Mouse (Mus musculus) midbrain, embryonic 14.5 days (tissue): ENCODE measurements around the gene Cwc22. TPM values are rescaled to one million over a fixed set of nuclear protein-coding genes. Genes with fewer than 3 reads are reported as not detected.

ENCODE experiments used
- ATAC-seq: fragments of 200-750 bp; cut with Nextera tagmentation; 2 replicates; pipeline ENCODE4 v1.8.0; 2017; ENCODE audit warnings: moderate number of reproducible peaks, moderate library complexity; ENCODE audit not compliant: low FRiP score, low TSS enrichment
- DNase-seq: peaks from one replicate; pipeline ENCODE4 v3.0.0-alpha.2; 2015
- H3K27ac ChIP-seq: fragments of 300-500 bp; sonication (generic); replicated peaks from 2 replicates; pipeline ENCODE4 v1.5.1; 2014; ENCODE audit warnings: mild to moderate bottlenecking, low read depth, low read length, moderate library complexity
- H3K27me3 ChIP-seq: fragments of 300-500 bp; sonication (generic); 2 replicates; pipeline ENCODE4 v1.6.1; 2014; ENCODE audit warnings: low read length, control low read depth, mixed read lengths; ENCODE audit not compliant: control insufficient read depth, insufficient read depth
- H3K36me3 ChIP-seq: fragments of 300-500 bp; sonication (generic); 2 replicates; pipeline ENCODE4 v1.6.1; 2014; ENCODE audit warnings: low read length, control low read depth; ENCODE audit not compliant: control insufficient read depth, insufficient read depth
- H3K4me1 ChIP-seq: fragments of 300-500 bp; sonication (generic); 2 replicates; pipeline ENCODE4 v1.6.1; 2014; ENCODE audit warnings: mild to moderate bottlenecking, antibody characterized with exemption, low read length, control low read depth; ENCODE audit not compliant: control insufficient read depth, insufficient read depth
- H3K4me2 ChIP-seq: fragments of 300-500 bp; sonication (generic); 2 replicates; pipeline ENCODE4 v1.6.1; 2014; ENCODE audit warnings: mild to moderate bottlenecking, low read length, moderate library complexity
- H3K4me3 ChIP-seq: fragments of 300-500 bp; sonication (generic); replicated peaks from 2 replicates; pipeline ENCODE4 v1.5.1; 2014; ENCODE audit warnings: low read depth, low read length
- H3K9ac ChIP-seq: fragments of 300-500 bp; sonication (generic); replicated peaks from 2 replicates; pipeline ENCODE4 v1.6.1; 2014; ENCODE audit warnings: mild to moderate bottlenecking, low read length, moderate library complexity
- H3K9me3 ChIP-seq: fragments of 300-500 bp; sonication (generic); 2 replicates; pipeline ENCODE4 v1.6.1; 2016; ENCODE audit warnings: low read length, control low read depth, mixed read lengths; ENCODE audit not compliant: control insufficient read depth
- WGBS: fragments of 180-500 bp; shearing (Covaris S2); extraction: QIAGEN DNeasy Blood & Tissue Kit; methylation state at CpG from one replicate; pipeline ENCODE4 v1.1.7; 2014; 5-methylcytosine and 5-hydroxymethylcytosine counted together
- polyA plus RNA-seq: library from polyadenylated mRNA; unstranded; fragments of >200 nt; fragmentation: Nextera tagmentation; extraction: Ambion mirVana; gene quantifications from 2 replicates; pipeline ENCODE4 v1.2.1, GENCODE M21; 2014

Cwc22 gene
- polyA plus RNA-seq, 1 experiment from 2014 or later, result 26.6 TPM

DNA sequence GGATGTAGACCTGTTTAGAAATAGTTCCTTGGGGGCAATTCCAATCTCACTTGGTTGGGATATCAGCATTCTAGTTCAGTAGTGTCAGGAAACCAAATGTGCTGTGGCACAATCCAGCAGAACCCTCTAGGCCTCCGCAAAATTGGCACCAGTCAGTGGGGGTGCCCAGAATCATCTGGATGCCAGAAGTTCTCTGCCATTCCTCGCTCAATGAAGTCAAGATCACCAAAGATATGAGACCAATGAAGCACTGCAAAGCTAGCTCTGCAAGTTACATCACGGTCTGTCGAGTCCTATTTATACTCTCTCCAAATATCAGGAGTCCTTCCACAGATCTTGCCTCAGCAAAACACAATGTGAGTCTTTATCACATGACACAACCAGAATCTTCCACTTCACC lies 35.7 kb upstream of the Cwc22 start:
- Histone ChIP-seq H3K36me3 (no peaks in the 10 kb centered on the region), H3K27ac (no peak overlapping the region), H3K4me1 (no peaks in the 10 kb centered on the region), H3K27me3 (no peaks in the 10 kb centered on the region), H3K4me3 (no peak overlapping the region), H3K4me2 (no peak overlapping the region), H3K9me3 (no peaks in the 10 kb centered on the region), H3K9ac (no peak overlapping the region)
- DNase-seq (no peak), ATAC-seq (no peak)
- WGBS, result 89% methylated on average over 4 of the region's 4 CpGs

DNA sequence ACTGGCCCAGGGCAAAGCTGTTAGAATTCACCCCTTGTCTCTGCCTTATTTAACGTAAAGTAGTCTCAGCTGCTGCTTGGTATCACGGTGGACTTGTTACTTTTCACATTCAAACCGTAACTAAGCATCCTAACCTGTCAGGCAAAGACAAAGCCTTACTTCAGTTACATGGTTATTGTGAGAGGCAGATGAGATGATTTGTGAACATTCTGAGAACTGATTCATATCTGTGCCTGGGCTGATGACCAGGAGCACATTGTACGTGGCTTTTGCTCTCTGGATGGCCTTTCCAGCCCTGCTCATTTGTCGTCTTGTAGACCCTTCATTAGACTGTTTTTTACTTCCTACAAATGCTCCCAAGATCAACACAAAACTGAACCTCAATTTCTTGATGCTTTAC lies 34.5 kb upstream of the Cwc22 start:
- Histone ChIP-seq H3K9me3 (no peaks in the 10 kb centered on the region), H3K4me1 (no peaks in the 10 kb centered on the region), H3K36me3 (no peaks in the 10 kb centered on the region), H3K9ac (no peak overlapping the region), H3K4me3 (no peak overlapping the region), H3K27me3 (no peaks in the 10 kb centered on the region), H3K4me2 (no peak overlapping the region), H3K27ac (no peak overlapping the region)
- DNase-seq, result no peak
- 89% methylated on average over 5 of the region's 5 CpGs for WGBS
- no peak for ATAC-seq

DNA sequence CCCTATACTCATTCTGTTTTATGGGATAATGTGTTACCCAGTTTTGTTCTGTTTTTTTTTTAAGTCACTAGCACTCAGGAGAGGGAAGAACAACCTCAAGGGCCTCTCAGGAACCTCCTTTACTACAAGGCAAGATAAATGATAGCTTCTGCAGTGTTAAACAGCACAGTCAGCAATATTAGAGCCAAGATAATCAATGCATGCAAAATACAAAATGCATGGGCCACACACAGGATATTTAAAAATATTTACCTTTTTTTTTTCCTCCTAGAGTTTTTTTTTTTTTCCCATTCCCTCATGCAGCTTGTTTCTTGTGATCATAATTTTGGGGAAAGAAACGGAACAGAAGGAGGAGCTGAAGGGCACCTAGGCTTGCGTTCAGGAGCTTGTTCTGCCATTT lies 33.3 kb upstream of the Cwc22 start:
- WGBS, result 96% methylated on average over 2 of the region's 2 CpGs
- Histone ChIP-seq H3K4me2 (no peak overlapping the region), H3K9ac (no peak overlapping the region), H3K36me3 (no peaks in the 10 kb centered on the region), H3K4me3 (no peak overlapping the region), H3K4me1 (no peaks in the 10 kb centered on the region), H3K27ac (no peak overlapping the region), H3K27me3 (no peaks in the 10 kb centered on the region), H3K9me3 (no peaks in the 10 kb centered on the region)
- ATAC-seq, result no peak
- no peak for DNase-seq

DNA sequence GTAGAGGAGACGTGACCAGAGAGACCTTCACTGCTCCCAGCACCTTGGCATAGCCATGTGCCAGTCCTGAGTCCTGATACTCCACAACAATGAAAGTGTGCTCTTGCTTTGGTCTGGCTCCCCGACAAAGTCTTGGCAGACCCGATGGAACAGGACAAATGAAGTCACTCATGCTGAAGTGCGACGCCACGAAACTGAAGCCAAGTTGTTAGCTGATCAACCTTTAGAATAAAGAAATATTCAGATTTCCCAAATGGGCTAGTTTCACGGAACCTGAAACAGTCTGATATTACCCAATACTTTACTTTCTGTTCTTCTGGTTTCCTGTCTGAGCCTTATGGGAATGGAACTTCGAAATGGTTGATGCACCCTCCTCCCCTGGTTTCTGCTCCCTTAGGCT lies 32.9 kb upstream of the Cwc22 start:
- H3K4me1 ChIP-seq, result no peaks in the 10 kb centered on the region
- H3K36me3 ChIP-seq, result no peaks in the 10 kb centered on the region
- H3K9ac ChIP-seq, result no peak overlapping the region
- no peak for ATAC-seq
- no peaks in the 10 kb centered on the region for H3K27me3 ChIP-seq
- WGBS, result 94% methylated on average over 8 of the region's 8 CpGs
- no peak overlapping the region for H3K4me3 ChIP-seq
- no peaks in the 10 kb centered on the region for H3K9me3 ChIP-seq
- no peak overlapping the region for H3K4me2 ChIP-seq
- no peak for DNase-seq
- no peak overlapping the region for H3K27ac ChIP-seq

DNA sequence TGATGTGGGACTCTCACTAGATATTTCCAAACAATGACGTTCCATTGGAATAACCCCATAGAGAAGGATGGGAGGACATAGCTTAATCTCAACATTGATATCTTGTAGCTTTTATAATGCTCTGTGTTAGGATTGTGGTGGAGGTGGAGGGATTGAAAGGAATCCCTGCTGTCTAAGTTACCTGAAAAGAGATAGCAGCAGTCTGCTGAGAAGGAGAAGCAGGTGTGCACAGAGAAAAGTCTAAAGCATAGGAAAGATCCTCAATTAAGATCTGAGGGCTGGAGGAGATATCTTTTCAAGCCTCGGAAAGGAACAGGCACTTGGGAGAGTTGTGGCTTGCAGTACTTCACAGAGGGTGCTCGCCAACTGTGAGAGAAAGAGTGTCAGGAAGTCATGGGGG lies 32.1 kb upstream of the Cwc22 start:
- Histone ChIP-seq H3K4me3 (no peak overlapping the region), H3K9me3 (no peaks in the 10 kb centered on the region), H3K9ac (no peak overlapping the region), H3K36me3 (no peaks in the 10 kb centered on the region), H3K27ac (no peak overlapping the region), H3K4me1 (no peaks in the 10 kb centered on the region), H3K27me3 (no peaks in the 10 kb centered on the region), H3K4me2 (no peak overlapping the region)
- DNase-seq (no peak), ATAC-seq (no peak)
- WGBS, result 93% methylated on average over 3 of the region's 3 CpGs

DNA sequence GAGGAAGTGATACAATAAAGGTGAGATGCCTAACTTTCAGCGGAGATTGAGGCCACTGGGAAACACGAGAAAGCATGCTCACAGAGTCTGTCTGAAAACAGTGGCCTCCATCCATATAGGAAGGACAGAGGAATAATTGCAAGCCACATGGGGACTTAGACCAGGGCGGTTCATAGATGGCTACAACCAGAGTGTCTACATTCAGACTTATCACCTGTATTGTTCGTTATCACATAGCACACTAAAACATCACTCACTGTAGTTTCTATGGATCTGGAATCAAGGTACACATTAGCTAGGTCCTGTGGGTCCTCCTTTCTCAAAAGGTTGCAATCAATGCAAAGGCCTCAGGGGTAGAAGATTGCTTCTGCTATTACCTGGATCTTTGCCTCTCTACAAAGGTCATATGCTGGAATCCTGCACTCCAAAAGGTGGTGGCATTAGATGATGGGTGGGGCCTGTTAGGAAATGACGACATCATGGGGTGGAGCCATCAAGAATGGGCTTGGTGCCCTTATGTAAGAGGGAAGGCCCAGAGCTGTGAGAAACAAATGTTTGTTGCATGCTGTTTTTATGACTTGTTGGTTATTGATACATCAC lies 30.2 kb upstream of the Cwc22 start:
- Histone ChIP-seq H3K9me3 (no peaks in the 10 kb centered on the region), H3K4me2 (no peak overlapping the region), H3K27me3 (no peaks in the 10 kb centered on the region), H3K4me1 (no peaks in the 10 kb centered on the region), H3K9ac (no peak overlapping the region), H3K4me3 (no peak overlapping the region), H3K36me3 (no peaks in the 10 kb centered on the region), H3K27ac (no peak overlapping the region)
- WGBS, result 85% methylated on average over 5 of the region's 5 CpGs
- no peak for DNase-seq
- no peak for ATAC-seq

DNA sequence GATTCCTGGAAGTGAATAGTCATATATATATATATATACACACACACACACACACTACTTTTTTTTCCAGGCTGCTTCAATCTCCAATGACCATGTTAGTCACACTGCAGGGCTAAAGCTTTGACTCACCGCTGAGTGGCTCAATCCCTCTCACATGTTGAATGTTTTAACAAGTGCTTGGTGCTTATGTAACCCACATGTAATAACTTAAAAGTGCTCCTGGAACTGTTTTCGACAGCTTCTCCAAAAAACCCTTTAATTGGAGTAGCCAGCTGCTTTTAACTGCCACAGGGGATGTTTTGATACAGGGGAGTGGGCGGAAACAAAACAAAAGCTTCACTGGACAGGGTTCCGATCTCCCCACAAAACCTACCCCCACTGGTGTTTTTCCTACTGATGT lies 29.4 kb upstream of the Cwc22 start:
- Histone ChIP-seq H3K4me1 (no peaks in the 10 kb centered on the region), H3K9ac (no peak overlapping the region), H3K27me3 (no peaks in the 10 kb centered on the region), H3K27ac (no peak overlapping the region), H3K36me3 (no peaks in the 10 kb centered on the region), H3K4me3 (no peak overlapping the region), H3K9me3 (no peaks in the 10 kb centered on the region), H3K4me2 (no peak overlapping the region)
- DNase-seq (no peak), ATAC-seq (no peak)
- 81% methylated on average over 4 of the region's 4 CpGs for WGBS

DNA sequence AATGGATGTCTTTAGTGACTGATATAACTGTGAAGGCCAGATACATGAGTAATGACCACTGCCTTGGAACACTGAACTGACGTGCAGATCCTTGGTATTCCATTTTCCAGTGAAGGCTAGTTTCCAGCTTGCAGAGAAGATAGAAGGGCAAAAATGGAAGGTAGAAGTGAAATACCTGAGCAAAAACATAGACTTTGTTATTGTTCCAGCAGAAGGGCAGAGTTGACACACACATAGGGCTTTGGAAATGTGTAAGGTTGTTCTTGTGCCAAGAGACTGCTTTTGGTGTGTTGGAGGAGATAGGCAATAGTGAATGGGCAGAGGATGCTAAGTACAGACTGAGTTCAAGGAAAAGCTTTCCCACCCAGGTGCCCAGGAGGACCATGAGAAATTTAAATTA lies 28.8 kb upstream of the Cwc22 start:
- Histone ChIP-seq H3K9ac (no peak overlapping the region), H3K4me1 (no peaks in the 10 kb centered on the region), H3K9me3 (no peaks in the 10 kb centered on the region), H3K27ac (no peak overlapping the region), H3K4me2 (no peak overlapping the region), H3K4me3 (no peak overlapping the region), H3K27me3 (no peaks in the 10 kb centered on the region), H3K36me3 (no peaks in the 10 kb centered on the region)
- no peak for DNase-seq
- no peak for ATAC-seq
- WGBS, result 84% methylated on average over 1 of the region's 1 CpGs

DNA sequence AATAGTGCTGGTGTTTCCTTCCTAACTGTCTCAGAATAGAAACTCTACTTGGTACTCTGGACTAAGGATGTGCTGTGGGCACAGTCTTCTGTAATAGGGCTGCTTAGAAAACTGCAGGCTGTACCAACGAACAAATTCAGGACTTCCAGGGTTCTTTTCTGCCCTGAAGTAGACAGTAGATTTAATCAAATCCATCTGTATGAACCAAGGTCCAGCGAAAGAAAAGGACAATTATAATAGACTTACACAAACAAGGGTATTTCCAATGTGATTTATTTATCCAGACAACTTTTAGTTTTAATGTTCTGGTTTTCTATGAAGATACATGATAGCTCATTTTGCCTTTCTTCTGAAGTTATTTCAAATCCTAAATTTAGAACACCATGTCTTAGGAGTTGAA lies 28.2 kb upstream of the Cwc22 start:
- DNase-seq (no peak), ATAC-seq (no peak)
- Histone ChIP-seq H3K4me1 (no peaks in the 10 kb centered on the region), H3K9me3 (no peaks in the 10 kb centered on the region), H3K27ac (no peak overlapping the region), H3K4me2 (no peak overlapping the region), H3K9ac (no peak overlapping the region), H3K27me3 (no peaks in the 10 kb centered on the region), H3K36me3 (no peaks in the 10 kb centered on the region), H3K4me3 (no peak overlapping the region)
- WGBS, result 76% methylated on average over 2 of the region's 2 CpGs
